Mouse (Mus musculus): Measurements from ENCODE around the gene Iqsec2. TPM values are rescaled to one million over a fixed set of nuclear protein-coding genes. Genes with fewer than 3 reads are reported as not detected.

Iqsec2 gene
- total RNA-seq, 2 experiments from 2014 or later = 12.5 to 33.5 TPM

- DNase-seq = no peak
- intact Hi-C loops (cut with DNase I) = no loop called here
Observed at GRCm38 (mm10) chrX:152187151-152187550, 43.1 kb downstream of the Iqsec2 start.

GRCm38 (mm10) chrX:152191266-152191665 is 47.2 kb downstream of the Iqsec2 start:
- no peak for TF ChIP-seq CTCF (IDR thresholded peaks at IDR 0.05)
- Histone ChIP-seq H3K4me3 (no peak overlapping the region), H3K27ac (no peak overlapping the region)
- intact Hi-C loops (cut with DNase I) = no loop called here
- no peak for DNase-seq

More at GRCm38 (mm10) chrX:152187151-152187550, 43.1 kb downstream of the Iqsec2 start:
- TF ChIP-seq CTCF (IDR thresholded peaks at IDR 0.05) = no peak
- Histone ChIP-seq H3K27ac (no peak overlapping the region), H3K4me3 (no peak overlapping the region)

- no peak for TF ChIP-seq CTCF (IDR thresholded peaks at IDR 0.05)
- Histone ChIP-seq H3K27ac (no peak overlapping the region), H3K4me3 (no peak overlapping the region)
- intact Hi-C loops (cut with DNase I) = no loop called here
- DNase-seq = no peak
Observed at GRCm38 (mm10) chrX:152197814-152198648, 54.0 kb downstream of the Iqsec2 start.

- Histone ChIP-seq H3K4me3 (no peak overlapping the region), H3K27ac (no peak overlapping the region)
- intact Hi-C loops (cut with DNase I) = no loop called here
- DNase-seq = no peak
- TF ChIP-seq CTCF (IDR thresholded peaks at IDR 0.05) = no peak
Observed at GRCm38 (mm10) chrX:152201737-152202421, 57.8 kb downstream of the Iqsec2 start.

GRCm38 (mm10) chrX:152202422-152203103 is 58.5 kb downstream of the Iqsec2 start:
- Histone ChIP-seq H3K27ac (no peak overlapping the region), H3K4me3 (no peak overlapping the region)
- DNase-seq = no peak
- intact Hi-C loops (cut with DNase I) = no loop called here
- no peak for TF ChIP-seq CTCF (IDR thresholded peaks at IDR 0.05)

GRCm38 (mm10) chrX:152203247-152203646 is 59.2 kb downstream of the Iqsec2 start:
- no peak overlapping the region for H3K4me3 ChIP-seq
- TF ChIP-seq CTCF (IDR thresholded peaks at IDR 0.05) = no peak
- no peak overlapping the region for H3K27ac ChIP-seq
- intact Hi-C loops (cut with DNase I) = no loop called here
- DNase-seq = no peak

- Histone ChIP-seq H3K4me3 (no peak overlapping the region), H3K27ac (no peak overlapping the region)
- intact Hi-C loops (cut with DNase I) = no loop called here
- no peak for DNase-seq
- no peak for TF ChIP-seq CTCF (IDR thresholded peaks at IDR 0.05)
Observed at GRCm38 (mm10) chrX:152205486-152205885, 61.4 kb downstream of the Iqsec2 start.

- no peak for TF ChIP-seq CTCF (IDR thresholded peaks at IDR 0.05)
- DNase-seq = no peak
- Histone ChIP-seq H3K4me3 (no peak overlapping the region), H3K27ac (no peak overlapping the region)
- intact Hi-C loops (cut with DNase I) = no loop called here
Observed at GRCm38 (mm10) chrX:152214703-152215102, 70.6 kb downstream of the Iqsec2 start.

GRCm38 (mm10) chrX:152218529-152218928 is 74.5 kb downstream of the Iqsec2 start:
- Histone ChIP-seq H3K27ac (no peak overlapping the region), H3K4me3 (no peak overlapping the region)
- no peak for TF ChIP-seq CTCF (IDR thresholded peaks at IDR 0.05)
- DNase-seq = no peak
- intact Hi-C loops (cut with DNase I) = no loop called here

GRCm38 (mm10) chrX:152221721-152222120 is 77.7 kb downstream of the Iqsec2 start:
- no peak for TF ChIP-seq CTCF (IDR thresholded peaks at IDR 0.05)
- DNase-seq = no peak
- H3K27ac ChIP-seq = no peak overlapping the region

GRCm38 (mm10) chrX:152222226-152222625 is 78.2 kb downstream of the Iqsec2 start:
- no peak for DNase-seq
- intact Hi-C loops (cut with DNase I) = no loop called here
- no peak for TF ChIP-seq CTCF (IDR thresholded peaks at IDR 0.05)
- Histone ChIP-seq H3K27ac (no peak overlapping the region), H3K4me3 (no peak overlapping the region)

More at GRCm38 (mm10) chrX:152221721-152222120, 77.7 kb downstream of the Iqsec2 start:
- intact Hi-C loops (cut with DNase I) = no loop called here
- no peak overlapping the region for H3K4me3 ChIP-seq

GRCm38 (mm10) chrX:152223313-152223712 is 79.2 kb downstream of the Iqsec2 start:
- Histone ChIP-seq H3K27ac (no peak overlapping the region), H3K4me3 (no peak overlapping the region)
- TF ChIP-seq CTCF (IDR thresholded peaks at IDR 0.05) = no peak
- intact Hi-C loops (cut with DNase I) = no loop called here
- no peak for DNase-seq

- intact Hi-C loops (cut with DNase I) = no loop called here
- DNase-seq = no peak
- TF ChIP-seq CTCF (IDR thresholded peaks at IDR 0.05) = no peak
- no peak overlapping the region for H3K27ac ChIP-seq
- H3K4me3 ChIP-seq = no peak overlapping the region
Observed at GRCm38 (mm10) chrX:152224280-152224679, 80.2 kb downstream of the Iqsec2 start.

Measured in gastrocnemius, adult 2 months (tissue).